Mouse (Mus musculus): Measurements from ENCODE around the gene Plch2. TPM values are rescaled to one million over a fixed set of nuclear protein-coding genes. Genes with fewer than 3 reads are reported as not detected.
"Not testable (repeated sequence)": the region's sequence is repeated elsewhere in the genome, so short reads cannot be mapped to it uniquely, and the experiment has no call there.

The Plch2 gene
- polyA plus RNA-seq, 1 experiment from 2014 or later = 23.3 TPM

GRCm38 (mm10) chr4:155078808-155079207, 22.2 kb upstream of the Plch2 start:
- not testable (repeated sequence) for H3K4me2 ChIP-seq (ENCODE audit: low read length); H3K4me1 ChIP-seq (ENCODE audit: control insufficient read depth, insufficient read depth, low read length); ATAC-seq; H3K27me3 ChIP-seq (ENCODE audit: control insufficient read depth, insufficient read depth, low read depth, low read length); H3K4me3 ChIP-seq (ENCODE audit: low read depth, low read length); H3K9ac ChIP-seq (ENCODE audit: low read depth, low read length); H3K27ac ChIP-seq (ENCODE audit: low read length); H3K9me3 ChIP-seq (replicated peaks; ENCODE audit: control insufficient read depth, low read length, poor library complexity, severe bottlenecking)
- H3K36me3 ChIP-seq (ENCODE audit: control insufficient read depth, insufficient read depth, low read length) = peaks cover 45% of the 10 kb centered on the region
- 91% methylated on average over 10 of the region's 10 CpGs for whole genome bisulfite sequencing

- Histone ChIP-seq H3K4me2 (ENCODE audit: low read length) (no peak overlapping the region), H3K4me3 (ENCODE audit: low read depth, low read length) (no peak overlapping the region), H3K9me3 (replicated peaks; ENCODE audit: control insufficient read depth, low read length, poor library complexity, severe bottlenecking) (no peaks in the 10 kb centered on the region), H3K27ac (ENCODE audit: low read length) (no peak overlapping the region), H3K36me3 (ENCODE audit: control insufficient read depth, insufficient read depth, low read length) (peaks cover 49% of the 10 kb centered on the region), H3K9ac (ENCODE audit: low read depth, low read length) (no peak overlapping the region), H3K27me3 (ENCODE audit: control insufficient read depth, insufficient read depth, low read depth, low read length) (no peaks in the 10 kb centered on the region), H3K4me1 (ENCODE audit: control insufficient read depth, insufficient read depth, low read length) (no peaks in the 10 kb centered on the region)
- no peak for ATAC-seq
- WGBS = 90% methylated on average over 9 of the region's 9 CpGs
Measured at GRCm38 (mm10) chr4:155076677-155077076, 20.1 kb upstream of the Plch2 start.

GRCm38 (mm10) chr4:155075813-155076212, 19.2 kb upstream of the Plch2 start:
- H3K36me3 ChIP-seq (ENCODE audit: control insufficient read depth, insufficient read depth, low read length) = peaks cover 49% of the 10 kb centered on the region
- no peak overlapping the region for H3K4me2 ChIP-seq (ENCODE audit: low read length)
- no peak overlapping the region for H3K4me3 ChIP-seq (ENCODE audit: low read depth, low read length)
- no peaks in the 10 kb centered on the region for H3K27me3 ChIP-seq (ENCODE audit: control insufficient read depth, insufficient read depth, low read depth, low read length)
- no peaks in the 10 kb centered on the region for H3K9me3 ChIP-seq (replicated peaks; ENCODE audit: control insufficient read depth, low read length, poor library complexity, severe bottlenecking)
- WGBS = 98% methylated on average over 2 of the region's 2 CpGs
- no peaks in the 10 kb centered on the region for H3K4me1 ChIP-seq (ENCODE audit: control insufficient read depth, insufficient read depth, low read length)
- no peak overlapping the region for H3K27ac ChIP-seq (ENCODE audit: low read length)
- ATAC-seq = no peak
- no peak overlapping the region for H3K9ac ChIP-seq (ENCODE audit: low read depth, low read length)

- 86% methylated on average over 9 of the region's 9 CpGs for WGBS
- Histone ChIP-seq H3K36me3 (ENCODE audit: control insufficient read depth, insufficient read depth, low read length) (peaks cover 49% of the 10 kb centered on the region), H3K4me2 (ENCODE audit: low read length) (no peak overlapping the region), H3K27me3 (ENCODE audit: control insufficient read depth, insufficient read depth, low read depth, low read length) (no peaks in the 10 kb centered on the region), H3K9me3 (replicated peaks; ENCODE audit: control insufficient read depth, low read length, poor library complexity, severe bottlenecking) (no peaks in the 10 kb centered on the region), H3K4me1 (ENCODE audit: control insufficient read depth, insufficient read depth, low read length) (no peaks in the 10 kb centered on the region), H3K4me3 (ENCODE audit: low read depth, low read length) (no peak overlapping the region), H3K9ac (ENCODE audit: low read depth, low read length) (no peak overlapping the region), H3K27ac (ENCODE audit: low read length) (no peak overlapping the region)
- no peak for ATAC-seq
Measured at GRCm38 (mm10) chr4:155075137-155075536, 18.6 kb upstream of the Plch2 start.

- 80% methylated on average over 9 of the region's 9 CpGs for WGBS
- no peaks in the 10 kb centered on the region for H3K9me3 ChIP-seq (replicated peaks; ENCODE audit: control insufficient read depth, low read length, poor library complexity, severe bottlenecking)
- no peak overlapping the region for H3K9ac ChIP-seq (ENCODE audit: low read depth, low read length)
- no peak for ATAC-seq
- no peaks in the 10 kb centered on the region for H3K4me1 ChIP-seq (ENCODE audit: control insufficient read depth, insufficient read depth, low read length)
- H3K36me3 ChIP-seq (ENCODE audit: control insufficient read depth, insufficient read depth, low read length) = peaks cover 53% of the 10 kb centered on the region
- H3K27ac ChIP-seq (ENCODE audit: low read length) = no peak overlapping the region
- no peaks in the 10 kb centered on the region for H3K27me3 ChIP-seq (ENCODE audit: control insufficient read depth, insufficient read depth, low read depth, low read length)
- no peak overlapping the region for H3K4me2 ChIP-seq (ENCODE audit: low read length)
- H3K4me3 ChIP-seq (ENCODE audit: low read depth, low read length) = no peak overlapping the region
Measured at GRCm38 (mm10) chr4:155074418-155074817, 17.8 kb upstream of the Plch2 start.

GRCm38 (mm10) chr4:155070921-155071320, 14.3 kb upstream of the Plch2 start:
- no peak overlapping the region for H3K9ac ChIP-seq (ENCODE audit: low read depth, low read length)
- no peaks in the 10 kb centered on the region for H3K27me3 ChIP-seq (ENCODE audit: control insufficient read depth, insufficient read depth, low read depth, low read length)
- H3K4me2 ChIP-seq (ENCODE audit: low read length) = no peak overlapping the region
- H3K4me3 ChIP-seq (ENCODE audit: low read depth, low read length) = no peak overlapping the region
- H3K36me3 ChIP-seq (ENCODE audit: control insufficient read depth, insufficient read depth, low read length) = peaks cover 34% of the 10 kb centered on the region
- WGBS = 92% methylated on average over 5 of the region's 5 CpGs
- ATAC-seq = no peak
- no peak overlapping the region for H3K27ac ChIP-seq (ENCODE audit: low read length)
- H3K9me3 ChIP-seq (replicated peaks; ENCODE audit: control insufficient read depth, low read length, poor library complexity, severe bottlenecking) = no peaks in the 10 kb centered on the region
- peaks cover 14% of the 10 kb centered on the region for H3K4me1 ChIP-seq (ENCODE audit: control insufficient read depth, insufficient read depth, low read length)

GRCm38 (mm10) chr4:155070199-155070598, 13.6 kb upstream of the Plch2 start:
- ATAC-seq = no peak
- H3K27ac ChIP-seq (ENCODE audit: low read length) = no peak overlapping the region
- H3K27me3 ChIP-seq (ENCODE audit: control insufficient read depth, insufficient read depth, low read depth, low read length) = no peaks in the 10 kb centered on the region
- H3K4me3 ChIP-seq (ENCODE audit: low read depth, low read length) = no peak overlapping the region
- H3K4me2 ChIP-seq (ENCODE audit: low read length) = no peak overlapping the region
- peaks cover 14% of the 10 kb centered on the region for H3K4me1 ChIP-seq (ENCODE audit: control insufficient read depth, insufficient read depth, low read length)
- H3K36me3 ChIP-seq (ENCODE audit: control insufficient read depth, insufficient read depth, low read length) = peaks cover 29% of the 10 kb centered on the region
- 96% methylated on average over 13 of the region's 13 CpGs for WGBS
- H3K9me3 ChIP-seq (replicated peaks; ENCODE audit: control insufficient read depth, low read length, poor library complexity, severe bottlenecking) = no peaks in the 10 kb centered on the region
- no peak overlapping the region for H3K9ac ChIP-seq (ENCODE audit: low read depth, low read length)

- Histone ChIP-seq H3K36me3 (ENCODE audit: control insufficient read depth, insufficient read depth, low read length) (peaks cover 25% of the 10 kb centered on the region), H3K4me3 (ENCODE audit: low read depth, low read length) (no peak overlapping the region), H3K9me3 (replicated peaks; ENCODE audit: control insufficient read depth, low read length, poor library complexity, severe bottlenecking) (no peaks in the 10 kb centered on the region), H3K4me1 (ENCODE audit: control insufficient read depth, insufficient read depth, low read length) (peaks cover 14% of the 10 kb centered on the region), H3K9ac (ENCODE audit: low read depth, low read length) (no peak overlapping the region), H3K27me3 (ENCODE audit: control insufficient read depth, insufficient read depth, low read depth, low read length) (no peaks in the 10 kb centered on the region), H3K27ac (ENCODE audit: low read length) (no peak overlapping the region), H3K4me2 (ENCODE audit: low read length) (no peak overlapping the region)
- WGBS = 87% methylated on average over 6 of the region's 6 CpGs
- ATAC-seq = no peak
Measured at GRCm38 (mm10) chr4:155069191-155069590, 12.6 kb upstream of the Plch2 start.

GRCm38 (mm10) chr4:155068357-155068972, 11.9 kb upstream of the Plch2 start:
- H3K4me1 ChIP-seq (ENCODE audit: control insufficient read depth, insufficient read depth, low read length) = peaks cover 14% of the 10 kb centered on the region
- H3K9me3 ChIP-seq (replicated peaks; ENCODE audit: control insufficient read depth, low read length, poor library complexity, severe bottlenecking) = no peaks in the 10 kb centered on the region
- H3K9ac ChIP-seq (ENCODE audit: low read depth, low read length) = no peak overlapping the region
- H3K4me2 ChIP-seq (ENCODE audit: low read length) = no peak overlapping the region
- H3K27me3 ChIP-seq (ENCODE audit: control insufficient read depth, insufficient read depth, low read depth, low read length) = no peaks in the 10 kb centered on the region
- H3K36me3 ChIP-seq (ENCODE audit: control insufficient read depth, insufficient read depth, low read length) = peaks cover 19% of the 10 kb centered on the region
- H3K4me3 ChIP-seq (ENCODE audit: low read depth, low read length) = no peak overlapping the region
- WGBS = 95% methylated on average over 20 of the region's 20 CpGs
- H3K27ac ChIP-seq (ENCODE audit: low read length) = no peak overlapping the region
- ATAC-seq = no peak
